Mouse (Mus musculus) kidney, postnatal 10 days (tissue): ENCODE results near the gene Napepld.
"Not testable (repeated sequence)": the region's sequence is repeated elsewhere in the genome, so short reads cannot be mapped to it uniquely, and the experiment has no call there.

Experiments used
- DNase-seq: peaks from one replicate; pipeline ENCODE4 v3.0.0; 2021; ENCODE audit warnings: mixed read lengths

The Napepld gene

DNA sequence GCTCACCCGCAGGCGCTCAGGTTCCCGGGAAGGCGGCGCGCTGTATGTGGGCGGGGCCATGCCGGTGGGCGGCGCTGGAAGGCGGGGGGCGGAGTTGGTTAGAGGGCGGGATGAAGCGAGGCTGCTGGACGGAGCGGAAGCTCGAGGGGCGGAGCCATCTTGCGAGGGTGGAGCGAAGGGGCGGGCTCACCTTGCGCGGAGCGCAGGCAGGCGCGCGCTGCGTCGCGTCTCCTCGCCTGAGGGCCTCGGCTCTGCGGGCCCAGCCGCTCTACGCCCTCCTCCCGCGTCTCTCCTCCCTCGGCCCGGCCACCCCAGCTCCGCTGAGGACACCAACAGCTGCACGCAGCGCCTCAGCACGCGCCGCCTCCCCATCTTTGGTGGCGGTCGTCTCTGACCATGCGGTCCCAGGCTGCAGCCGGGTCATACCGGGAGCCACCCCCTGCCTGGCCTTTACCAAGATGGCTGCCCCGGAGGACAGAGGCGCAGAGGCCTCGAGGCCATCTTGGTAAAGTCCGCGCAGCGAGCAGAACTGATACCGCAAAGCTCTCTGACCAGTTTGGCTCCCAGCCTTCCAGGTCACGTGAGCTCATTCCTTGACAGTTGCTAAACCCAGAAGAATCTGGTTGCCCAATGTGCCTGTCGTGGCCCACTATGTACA, at the start of gene Napepld:
Gene Napepld, minus strand, starts transcription at position 46 of the 658 bp plus-strand sequence.
- peak; percentile 100 for DNase-seq

DNA sequence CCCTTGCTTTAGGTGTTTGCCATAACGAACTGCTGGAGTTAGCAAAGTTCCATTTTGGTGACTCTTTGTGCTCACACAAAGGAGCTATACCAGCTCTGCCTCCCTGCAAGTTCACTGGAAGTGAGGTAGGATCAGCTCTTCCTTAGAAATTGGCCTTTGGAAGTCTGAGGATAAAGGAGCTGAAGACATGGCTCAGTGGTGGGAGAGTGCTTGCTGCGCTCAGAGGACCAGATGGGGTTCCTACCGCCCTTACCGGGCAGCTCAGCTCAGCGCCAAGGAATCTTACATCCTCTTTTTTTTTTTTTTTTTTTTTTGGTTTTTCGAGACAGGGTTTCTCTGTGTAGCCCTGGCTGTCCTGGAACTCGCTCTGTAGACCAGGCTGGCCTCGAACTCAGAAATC, 44.8 kb upstream of the Napepld start:
- DNase-seq = no peak

DNA sequence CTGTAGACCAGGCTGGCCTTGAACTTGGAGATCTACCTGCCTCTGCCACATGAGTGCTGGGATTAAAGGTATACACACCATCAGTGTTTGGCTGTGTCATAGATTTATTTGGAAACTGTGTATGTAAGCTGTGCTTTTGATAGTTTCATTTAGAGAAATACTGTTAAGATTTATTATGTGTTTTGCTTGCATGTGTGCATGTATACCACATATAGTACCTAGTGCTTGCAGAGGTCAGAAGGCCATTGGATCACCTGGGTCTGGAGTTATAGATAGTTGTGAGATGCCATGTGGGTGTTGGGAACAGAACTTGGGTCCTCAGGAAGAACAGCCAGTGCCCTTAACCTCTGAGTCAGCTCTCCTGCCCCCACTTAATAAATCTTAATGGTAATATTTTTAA, 43.5 kb upstream of the Napepld start:
- no peak for DNase-seq

DNA sequence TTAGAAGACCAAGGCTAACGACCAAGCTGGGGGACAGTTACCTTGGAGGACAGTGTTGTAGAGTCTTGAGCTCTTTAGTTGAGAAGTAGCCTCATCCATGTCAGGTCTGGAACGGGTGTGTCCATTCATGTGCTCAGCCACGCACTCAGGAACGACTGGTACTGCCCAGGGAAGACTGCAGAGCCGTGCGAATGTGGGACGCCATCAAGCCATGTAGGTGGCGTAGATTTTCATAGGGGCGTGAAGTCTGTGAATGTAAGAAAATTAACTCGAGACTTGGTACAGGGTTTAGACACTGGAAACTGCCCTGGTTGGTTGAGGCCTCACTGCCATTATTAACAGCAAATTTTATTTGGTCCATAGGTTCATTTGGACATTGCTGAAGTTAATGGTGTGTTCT, 42.4 kb upstream of the Napepld start:
- no peak for DNase-seq

DNA sequence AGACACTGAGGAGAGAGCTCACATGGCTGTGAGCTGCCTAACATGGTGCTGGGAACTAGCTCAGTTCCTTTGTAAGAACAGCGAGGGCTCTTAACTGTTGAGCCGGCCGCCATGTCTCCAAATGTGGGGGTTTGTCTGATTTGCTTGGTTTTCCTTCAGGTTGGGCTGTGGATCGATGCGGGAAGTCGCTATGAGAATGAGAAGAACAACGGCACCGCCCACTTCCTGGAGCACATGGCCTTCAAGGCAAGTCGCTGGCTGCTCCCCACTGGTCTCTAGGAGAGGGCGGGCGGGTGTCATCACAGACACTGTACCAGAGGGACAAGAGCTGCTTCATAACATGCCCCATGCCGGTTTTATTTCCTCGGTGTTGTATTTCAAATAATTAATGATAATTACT, 38.7 kb upstream of the Napepld start:
- no peak for DNase-seq

DNA sequence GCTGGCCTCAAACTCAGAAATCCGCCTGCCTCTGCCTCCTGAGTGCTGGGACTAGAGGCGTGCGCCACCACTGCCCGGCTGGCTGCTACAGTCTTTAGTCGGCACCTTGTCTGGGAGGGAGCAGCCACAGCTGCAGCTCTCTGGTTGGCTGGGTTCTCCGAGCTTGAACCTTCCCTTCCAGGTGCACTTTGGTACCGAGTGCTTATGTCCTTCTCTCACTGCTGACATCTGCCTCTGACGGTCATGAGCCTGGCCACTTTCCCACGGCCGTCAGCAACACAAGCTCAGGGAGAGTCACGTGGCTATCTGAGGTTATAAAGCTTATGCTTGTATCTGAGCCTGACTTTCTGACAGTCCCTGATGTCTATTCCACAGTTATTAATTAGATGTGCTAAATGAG, 37.9 kb upstream of the Napepld start:
- peak; percentile 55 for DNase-seq

DNA sequence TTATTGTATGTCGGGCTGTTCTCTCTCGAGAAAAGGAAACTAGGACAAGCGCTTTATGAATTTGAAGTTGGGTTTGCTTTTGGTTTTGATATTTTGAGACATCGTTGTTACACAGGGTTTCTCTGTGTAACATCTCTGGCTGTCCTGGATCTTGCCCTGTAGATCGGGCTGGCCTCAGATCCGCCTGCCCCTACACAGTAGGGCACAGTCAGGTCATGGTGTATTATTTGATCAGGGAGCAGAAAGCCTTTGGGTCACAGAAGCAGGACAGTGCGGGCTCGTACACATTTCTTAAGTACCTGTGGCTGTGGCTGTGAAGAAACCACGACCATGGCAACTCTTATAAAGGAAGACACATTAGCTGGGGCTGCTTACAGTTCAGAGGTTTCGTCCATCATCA, 36.4 kb upstream of the Napepld start:
- no peak for DNase-seq

DNA sequence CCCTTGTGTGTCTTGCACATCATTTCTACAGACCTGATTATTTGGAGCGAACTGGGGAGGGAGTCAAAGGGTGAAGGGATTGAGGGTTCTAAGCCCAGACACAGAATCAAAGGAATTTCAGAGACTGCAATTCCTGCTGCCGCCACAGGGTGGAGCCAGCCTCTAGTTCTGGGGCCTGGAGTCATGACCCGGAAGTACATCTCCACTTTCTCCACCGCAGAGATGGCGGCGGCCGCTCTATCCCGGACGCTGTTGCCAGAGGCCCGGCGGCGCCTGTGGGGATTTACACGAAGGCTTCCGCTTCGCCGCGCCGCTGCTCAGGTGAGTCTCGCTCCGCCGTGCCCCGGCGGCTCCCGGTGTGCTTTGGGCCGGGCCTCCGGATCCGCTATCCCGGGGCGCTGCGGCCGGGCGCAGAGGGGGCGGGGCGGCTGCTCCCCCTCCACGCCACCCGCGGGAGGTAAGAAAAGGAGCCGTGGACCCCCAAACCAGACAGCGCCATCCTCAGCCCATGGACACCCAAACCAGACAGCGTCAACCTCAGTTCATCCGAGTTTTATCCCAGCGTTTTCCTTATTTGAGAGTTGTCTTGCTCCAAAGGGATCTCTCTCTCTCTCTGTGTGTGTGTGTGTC, 35.9 kb upstream of the Napepld start, which contains the start of gene Pmpcb:
Gene Pmpcb, plus strand, starts transcription at position 186 of the 630 bp plus-strand sequence.
- peak; percentile 92 for DNase-seq

DNA sequence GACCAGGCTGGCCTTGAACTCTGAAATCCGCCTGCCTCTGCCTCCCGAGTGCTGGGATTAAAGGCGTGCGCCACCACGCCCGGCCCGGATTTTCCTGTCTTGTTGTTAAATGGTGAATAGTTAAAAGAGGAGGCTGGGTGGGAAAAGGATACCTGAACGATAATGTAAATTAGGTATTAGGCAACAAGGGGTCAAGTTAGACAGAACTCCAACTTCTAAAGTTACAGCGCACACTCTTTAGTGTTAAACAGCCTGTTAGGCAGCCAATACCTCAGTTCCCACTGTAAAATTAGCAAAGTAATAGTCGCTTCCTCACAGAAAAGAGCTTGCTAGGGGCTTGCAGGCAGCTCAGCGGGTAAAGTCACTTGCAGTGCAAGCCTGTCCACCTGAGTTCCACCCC, 34.9 kb upstream of the Napepld start:
- no peak for DNase-seq

DNA sequence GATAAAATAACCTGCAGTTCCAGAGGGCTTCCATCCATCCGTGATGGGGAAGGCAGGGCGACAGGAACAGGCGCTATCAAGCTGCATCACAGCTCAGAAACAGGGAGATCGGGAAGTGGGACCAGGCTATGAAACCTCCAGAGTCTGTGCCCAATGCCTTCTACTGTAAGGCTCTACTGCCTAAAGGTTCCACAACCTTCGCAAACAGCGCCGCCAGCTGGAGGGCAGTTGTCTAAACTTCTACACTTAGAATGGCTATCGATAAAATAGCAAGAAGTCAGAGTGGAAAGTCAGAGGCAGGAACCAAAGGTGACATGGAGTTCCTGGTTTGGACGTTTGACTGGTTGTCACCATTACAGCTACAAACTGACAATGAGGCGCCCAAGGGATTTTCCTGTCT, 34.4 kb upstream of the Napepld start:
- DNase-seq = peak; percentile 89

DNA sequence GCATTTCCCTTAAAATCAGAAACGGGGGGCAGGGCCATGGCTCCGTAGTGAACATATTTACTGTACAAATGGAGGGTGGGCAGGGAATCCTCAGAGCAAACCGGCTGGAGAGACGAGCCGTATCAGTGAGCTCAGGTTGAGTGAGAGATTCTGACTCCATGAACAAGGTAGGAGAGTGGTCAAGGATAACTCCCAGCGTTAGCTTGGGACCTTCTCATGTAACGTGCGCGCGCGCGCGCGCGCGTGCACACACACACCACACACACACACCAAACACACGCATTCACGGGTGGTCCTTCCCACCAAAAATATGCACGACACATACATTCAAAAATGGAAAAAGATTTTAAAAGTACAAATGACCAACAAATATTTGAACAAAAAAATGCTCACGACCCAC, 33.9 kb upstream of the Napepld start:
- DNase-seq = no peak

DNA sequence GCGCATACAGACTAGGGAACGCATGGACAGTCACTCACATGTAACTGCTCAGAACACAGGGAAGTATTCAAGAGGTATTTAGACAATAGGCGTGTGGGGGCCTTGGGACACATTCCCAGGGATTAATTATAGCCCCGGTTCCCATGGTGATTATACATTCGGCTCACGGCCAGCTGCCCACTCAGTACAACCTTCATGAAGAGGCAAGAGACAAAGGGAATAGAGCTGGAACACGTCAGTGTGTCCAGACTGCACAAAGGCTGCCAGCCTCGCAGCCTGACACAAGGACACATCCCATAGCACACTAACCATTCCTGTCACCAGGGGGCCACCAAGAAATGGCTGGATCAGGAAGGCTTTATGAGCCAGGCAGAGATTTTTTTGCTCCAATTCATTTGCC, 31.7 kb upstream of the Napepld start:
- DNase-seq = peak; percentile 79

DNA sequence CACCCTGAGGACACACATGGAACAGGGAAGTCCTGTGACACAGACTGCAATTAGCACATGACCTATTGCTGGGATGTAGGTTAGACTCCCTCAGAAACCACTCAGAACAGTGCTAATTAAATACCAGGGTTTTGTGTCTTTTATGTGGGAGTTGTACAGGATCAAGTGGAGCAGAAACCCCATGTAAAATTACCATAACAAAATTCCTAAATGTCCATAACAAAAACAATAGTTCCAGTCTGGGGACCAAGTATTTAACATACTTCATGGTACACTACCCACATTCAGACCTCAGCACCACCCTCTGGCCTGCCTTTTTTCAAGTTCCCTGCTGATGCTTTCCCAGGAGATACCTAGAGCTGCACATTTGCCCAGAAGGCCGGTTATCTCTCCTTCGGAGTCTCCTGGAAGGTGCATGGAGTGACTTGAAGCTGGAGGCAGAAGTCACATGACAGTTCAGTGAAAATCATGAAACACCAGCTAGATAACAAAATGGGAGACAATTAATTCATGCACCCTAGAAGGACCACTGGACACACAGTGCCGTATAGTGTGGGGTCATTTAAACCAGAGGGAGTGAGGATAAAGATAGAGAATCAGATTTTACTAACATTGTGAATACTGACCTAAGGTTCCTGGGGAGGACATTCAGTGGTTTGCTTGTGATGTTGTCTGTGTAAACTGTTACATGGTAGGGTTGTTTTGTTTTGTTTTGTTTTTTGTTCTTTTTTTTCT, 31.1 kb upstream of the Napepld start:
- DNase-seq = no peak

DNA sequence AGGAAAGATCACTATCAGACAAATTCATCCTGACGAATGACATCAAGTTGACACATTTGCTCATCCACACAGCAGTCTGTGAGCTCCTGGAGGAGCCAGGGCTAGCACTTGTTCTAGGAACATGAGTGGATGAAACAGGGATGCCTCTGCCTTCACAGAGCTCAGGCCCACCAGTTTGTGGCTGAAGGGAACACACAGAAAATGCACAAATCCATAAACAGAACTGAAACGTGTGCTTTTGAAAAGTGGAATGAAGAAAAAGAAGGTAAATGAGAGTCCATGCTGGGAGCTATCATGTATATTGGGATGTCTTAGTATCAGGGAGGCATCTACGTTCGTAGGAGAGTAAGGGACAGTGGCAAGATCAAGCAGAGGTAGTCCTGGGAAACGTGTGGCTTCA, 27.9 kb upstream of the Napepld start:
- DNase-seq = no peak

DNA sequence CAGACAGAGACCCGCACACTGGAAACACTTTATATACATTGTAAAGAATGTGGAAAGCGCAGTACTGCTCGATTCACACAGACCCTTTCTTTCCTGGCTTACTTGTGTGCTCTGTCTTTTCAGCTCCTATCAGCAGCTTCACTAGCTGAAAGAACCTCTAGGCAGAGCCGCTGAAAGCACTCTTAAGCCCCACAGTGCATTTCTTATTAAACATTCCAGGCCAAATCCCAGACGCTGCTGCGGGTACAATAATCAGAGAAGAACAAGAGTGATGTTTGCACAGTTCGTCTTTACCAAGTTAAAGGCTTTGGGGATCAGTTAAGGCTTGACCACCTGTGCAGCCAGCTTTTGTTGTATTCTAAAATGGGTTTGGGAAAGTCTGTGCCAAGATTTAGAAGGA, 23.7 kb upstream of the Napepld start:
- no peak for DNase-seq

DNA sequence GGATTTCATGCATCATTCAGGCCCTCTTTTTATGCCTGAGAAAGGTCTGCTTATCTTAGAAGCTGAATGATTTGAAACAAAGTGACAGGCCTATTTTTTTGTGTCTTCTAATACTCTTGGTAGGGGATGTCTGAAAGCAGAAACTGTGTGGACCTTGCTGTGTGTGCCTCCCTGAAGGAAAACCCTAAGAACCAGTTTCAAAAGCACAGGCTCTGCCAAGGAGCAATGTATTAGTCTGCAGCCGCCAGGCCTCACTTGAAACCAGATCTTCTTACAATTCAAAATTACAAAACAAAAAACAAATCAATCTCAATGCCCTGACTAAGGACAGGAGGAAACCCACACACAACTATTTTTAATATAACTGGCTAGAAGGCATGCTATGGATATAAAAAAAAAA, 23.2 kb upstream of the Napepld start:
- no peak for DNase-seq

DNA sequence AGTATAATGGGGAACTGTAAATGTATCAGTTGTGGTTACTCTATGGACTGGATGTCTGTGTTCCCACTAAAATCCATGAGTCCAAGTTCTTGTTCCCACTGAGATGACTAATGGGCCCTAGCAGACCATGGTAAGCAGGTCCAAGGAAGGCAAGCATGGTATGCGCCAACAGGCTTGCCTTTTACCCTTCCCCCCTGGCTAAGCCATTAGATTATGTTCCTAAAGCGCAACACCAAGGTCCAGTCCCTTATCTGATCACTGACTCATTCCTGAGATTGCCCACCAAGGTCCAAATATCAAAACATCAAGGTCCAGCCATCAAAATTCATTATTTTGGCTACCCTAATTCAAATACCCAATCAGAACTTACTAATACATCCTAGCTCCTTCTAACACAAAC, 18.0 kb upstream of the Napepld start:
- no peak for DNase-seq

DNA sequence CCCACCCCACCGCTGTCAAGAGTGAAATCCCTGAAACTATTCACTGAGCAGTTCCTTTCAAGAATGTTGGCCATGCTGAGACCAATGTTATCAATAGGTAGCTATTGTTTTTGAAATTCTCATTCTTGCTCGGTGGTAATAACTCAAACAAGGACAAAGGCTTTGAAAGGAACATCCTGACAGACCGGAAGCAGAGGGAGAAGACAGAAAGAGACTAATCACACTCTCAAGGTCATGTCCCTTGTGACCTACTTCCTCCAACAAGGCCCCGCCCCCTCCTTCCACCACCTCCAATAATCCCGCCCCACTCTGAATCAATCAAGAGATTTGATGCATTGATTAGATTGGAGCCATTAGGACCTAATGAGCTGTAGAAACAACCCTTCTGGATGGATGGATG, 17.4 kb upstream of the Napepld start:
- DNase-seq = no peak

DNA sequence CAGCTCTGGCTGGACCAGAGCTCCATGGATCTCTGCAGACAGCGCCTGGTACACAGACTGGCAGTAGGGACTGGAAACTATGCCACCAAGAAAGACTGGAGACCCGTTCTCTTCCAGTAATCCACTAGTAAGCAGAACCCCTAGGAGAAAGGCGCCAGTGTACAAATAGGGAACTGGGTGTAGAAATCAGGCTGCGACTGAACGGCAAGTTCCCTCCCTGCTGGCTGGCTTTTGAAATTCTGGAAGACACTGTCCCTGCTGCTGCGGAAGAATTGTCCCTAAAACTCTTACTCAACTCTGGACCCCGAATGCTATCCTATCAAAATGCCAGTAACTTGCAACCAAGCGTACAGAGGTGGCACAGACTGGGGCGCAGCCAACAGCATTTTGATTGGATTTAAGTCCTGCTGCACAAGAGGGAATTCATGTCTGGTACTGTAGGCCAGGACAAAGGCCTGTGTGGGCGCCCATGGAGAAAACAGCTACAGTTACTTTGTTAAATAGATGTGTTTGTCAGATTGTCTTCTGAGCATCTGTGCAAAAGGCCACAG, 16.0 kb upstream of the Napepld start:
- DNase-seq = no peak

DNA sequence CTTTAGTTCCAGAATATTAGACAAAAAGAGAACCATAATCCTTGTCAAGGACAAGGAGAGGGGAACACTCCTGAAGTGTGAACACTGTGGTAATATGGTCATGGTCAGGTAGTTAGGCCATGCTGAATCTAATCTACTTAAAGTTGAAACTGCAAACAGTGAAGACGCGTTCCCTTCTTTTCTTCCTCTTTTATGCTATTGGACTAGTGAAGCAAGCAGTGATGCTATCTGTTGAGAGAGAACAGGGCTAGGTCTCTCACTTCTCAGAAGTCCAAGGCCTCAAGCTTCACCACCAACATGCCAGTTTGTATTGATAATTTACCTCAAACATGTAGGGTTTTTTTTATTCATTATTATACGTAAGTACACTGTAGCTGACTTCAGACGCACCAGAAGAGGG, 13.3 kb upstream of the Napepld start:
- DNase-seq = no peak

DNA sequence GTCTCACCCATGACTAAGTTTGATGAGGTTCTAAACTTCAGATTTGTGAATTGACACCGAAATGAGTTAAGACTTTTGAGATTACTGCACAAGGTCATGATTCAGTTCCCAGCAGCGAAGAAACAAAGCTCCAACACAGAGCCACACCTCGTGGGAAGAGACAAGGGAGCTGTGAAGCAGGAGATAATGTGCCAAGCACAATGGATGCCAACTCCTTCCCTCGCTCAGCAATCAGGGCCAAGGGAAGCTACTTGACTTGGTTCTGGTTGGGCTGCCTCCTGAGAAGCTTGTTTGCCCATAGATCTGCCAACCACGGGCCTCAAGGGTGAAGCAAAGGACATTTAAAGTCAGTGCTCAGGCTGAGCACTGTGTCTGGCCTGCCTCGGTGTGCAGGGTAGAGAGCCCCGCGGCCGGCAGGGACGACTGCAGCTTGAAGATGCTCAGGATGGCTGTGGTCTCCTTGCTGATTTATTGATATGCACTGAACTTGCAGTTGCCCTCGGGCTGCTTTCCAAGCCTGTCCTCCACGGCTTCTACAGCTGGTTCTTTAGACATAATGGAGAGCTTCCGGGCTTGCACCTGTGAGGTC, 11.0 kb upstream of the Napepld start:
- DNase-seq = peak; percentile 48

DNA sequence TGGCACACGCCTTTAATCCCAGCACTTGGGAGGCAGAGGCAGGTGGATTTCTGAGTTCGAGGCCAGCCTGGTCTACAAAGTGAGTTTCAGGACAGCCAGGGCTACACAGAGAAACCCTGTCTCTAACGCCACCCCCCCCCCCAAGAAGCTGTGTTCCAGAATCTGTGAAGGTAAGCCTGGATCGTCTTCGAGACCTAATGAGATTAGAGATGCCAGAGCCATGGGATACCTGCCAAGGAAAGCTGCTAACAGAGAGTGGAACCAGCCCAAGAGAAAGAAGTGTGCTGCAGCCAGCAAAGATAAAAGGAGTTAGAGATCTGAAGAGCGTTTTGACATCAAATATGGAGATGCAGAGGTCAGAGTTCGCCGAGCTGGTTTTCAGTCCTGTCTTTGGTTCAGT, 6.8 kb upstream of the Napepld start:
- DNase-seq = not testable (repeated sequence)

DNA sequence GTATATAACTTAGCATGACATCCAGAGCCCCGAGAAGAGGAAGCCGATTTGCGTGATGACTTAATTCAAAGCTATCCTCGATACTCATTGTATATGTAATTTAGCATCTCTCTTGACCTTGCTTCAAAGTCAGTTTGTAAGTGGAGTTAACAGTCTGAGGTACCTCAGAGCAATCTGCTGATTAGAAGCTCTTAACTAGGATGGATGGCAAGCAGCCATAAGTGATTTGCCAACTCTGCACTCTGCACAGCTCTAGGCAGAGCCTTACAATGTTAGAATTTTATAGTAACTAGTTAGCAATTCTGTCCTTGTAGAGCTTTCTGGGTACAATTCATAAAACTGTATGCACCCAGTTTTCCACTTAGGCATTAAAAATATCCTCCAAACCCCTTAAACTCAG, 5.3 kb upstream of the Napepld start:
- no peak for DNase-seq

DNA sequence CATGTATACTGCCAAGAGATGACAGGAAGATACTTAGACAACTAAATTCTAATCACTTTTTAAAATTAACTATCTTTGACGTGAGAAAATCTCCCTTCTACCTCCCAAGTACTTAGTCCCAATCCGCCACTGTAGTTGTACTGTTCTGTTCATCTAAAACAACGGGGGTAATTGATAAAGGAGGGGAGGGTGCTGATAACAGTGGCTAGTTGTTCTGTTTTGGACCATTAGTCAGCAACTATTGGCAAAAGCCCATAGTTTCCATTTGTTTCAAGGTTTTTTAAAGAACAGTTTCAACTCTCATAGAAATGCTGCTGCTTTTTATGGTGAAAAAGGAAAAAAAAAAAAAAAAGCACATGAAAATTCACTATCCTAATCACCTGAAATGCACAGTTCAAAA, 2.5 kb upstream of the Napepld start:
- no peak for DNase-seq
